Mouse (Mus musculus): ENCODE results near the gene Cyb561d1.

Cyb561d1 gene

DNA sequence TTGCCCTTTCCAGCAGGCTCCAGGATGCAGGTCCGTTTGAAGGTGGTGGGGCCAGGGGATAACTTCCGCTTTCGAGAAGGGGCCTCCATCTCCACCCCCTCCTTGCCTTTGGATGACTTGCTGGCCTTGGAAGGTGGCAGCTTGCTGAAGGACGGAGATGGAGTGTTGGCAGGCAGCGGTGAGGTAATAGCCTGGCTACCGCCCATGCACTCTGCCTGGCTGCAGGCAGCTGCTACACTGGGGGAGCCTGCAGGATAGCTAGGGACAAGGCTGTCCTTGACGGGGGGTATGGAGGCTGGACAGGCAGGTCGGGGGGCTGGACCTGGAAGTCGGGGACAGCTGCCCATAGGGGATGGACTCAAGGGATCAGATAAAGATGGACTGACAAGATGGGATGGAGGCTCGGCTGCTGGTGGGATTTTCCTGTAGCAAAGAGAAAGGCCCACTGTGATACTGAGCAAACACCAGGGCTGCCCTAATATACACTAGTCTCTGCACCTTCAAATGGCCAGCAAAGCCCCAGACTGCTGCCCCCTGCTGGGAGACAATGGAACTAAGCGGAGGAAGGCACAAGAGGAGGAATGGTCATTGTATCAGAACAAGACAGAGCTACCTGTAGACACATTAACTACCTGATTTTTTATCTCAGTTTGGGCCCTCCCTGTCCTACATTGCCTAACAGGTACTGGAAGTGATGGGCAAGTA, 2.8 kb upstream of the Cyb561d1 start:
- peak; percentile 38 to 68 for DNase-seq (ENCODE audit: low read depth in 1 of 2, low spot score in 2 of 2)

DNA sequence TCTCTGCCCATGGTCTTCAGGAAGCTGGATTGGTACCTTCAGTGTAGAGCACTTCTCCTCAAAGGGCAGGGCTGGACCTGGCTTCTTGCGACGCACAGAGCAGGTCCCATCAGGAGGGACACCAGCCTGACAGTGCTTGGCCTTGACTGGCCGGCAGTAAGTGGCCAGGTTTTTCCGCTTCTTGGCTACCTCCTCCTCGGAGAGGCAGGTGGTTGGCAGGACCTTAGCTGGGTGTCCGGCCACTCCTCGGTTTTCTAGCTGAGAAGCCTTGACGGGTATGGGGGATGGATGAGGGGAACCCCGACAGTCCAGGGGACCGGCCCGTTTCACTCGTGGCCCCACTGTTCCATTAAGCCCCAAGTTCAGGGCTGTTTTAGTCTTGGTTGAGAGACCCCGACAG, 2.2 kb upstream of the Cyb561d1 start:
- DNase-seq (ENCODE audit: low read depth in 1 of 2, low spot score in 2 of 2): no peak

DNA sequence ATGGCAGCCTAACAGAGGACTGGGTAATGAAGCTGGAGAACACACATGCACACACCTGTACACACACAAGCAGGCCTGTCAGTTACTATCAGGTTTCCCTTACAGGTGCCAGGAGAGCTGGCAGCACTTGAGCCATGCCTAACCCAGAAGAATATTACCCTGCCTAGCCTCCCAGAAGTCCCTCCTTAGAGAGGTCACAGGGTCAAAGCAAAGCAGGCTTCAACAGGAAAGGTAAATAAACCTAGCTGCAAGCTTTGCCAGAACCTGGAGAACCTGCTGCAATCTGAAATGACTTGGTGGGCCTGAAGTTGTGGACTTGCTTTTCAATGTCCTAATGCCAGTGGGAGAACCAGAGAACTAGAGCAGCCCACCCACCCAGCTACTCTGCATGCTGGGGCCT, 1.5 kb upstream of the Cyb561d1 start:
- DNase-seq (ENCODE audit: low read depth in 1 of 2, low spot score in 2 of 2): no peak

DNA sequence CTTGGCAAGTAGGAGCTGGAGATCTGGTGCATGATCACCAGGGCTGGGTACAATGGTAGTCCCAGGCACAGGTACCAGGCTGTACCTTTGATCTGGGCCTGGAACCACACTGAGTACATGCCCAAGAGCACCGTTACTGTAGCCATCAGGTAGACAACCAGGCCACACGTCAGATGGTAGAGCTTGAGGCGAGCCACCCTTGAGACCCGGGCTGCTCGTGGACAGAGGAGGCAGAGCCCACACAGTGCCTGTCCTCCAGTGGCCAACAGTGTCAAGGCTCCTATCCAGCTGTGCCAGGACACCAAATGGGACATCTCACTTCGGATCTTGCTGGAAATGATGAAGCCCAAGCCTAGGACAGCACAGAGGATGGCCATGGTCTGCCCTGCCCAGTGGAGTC, 1.8 kb downstream of the Cyb561d1 start:
- DNase-seq (ENCODE audit: low read depth in 1 of 2, low spot score in 2 of 2): no peak

DNA sequence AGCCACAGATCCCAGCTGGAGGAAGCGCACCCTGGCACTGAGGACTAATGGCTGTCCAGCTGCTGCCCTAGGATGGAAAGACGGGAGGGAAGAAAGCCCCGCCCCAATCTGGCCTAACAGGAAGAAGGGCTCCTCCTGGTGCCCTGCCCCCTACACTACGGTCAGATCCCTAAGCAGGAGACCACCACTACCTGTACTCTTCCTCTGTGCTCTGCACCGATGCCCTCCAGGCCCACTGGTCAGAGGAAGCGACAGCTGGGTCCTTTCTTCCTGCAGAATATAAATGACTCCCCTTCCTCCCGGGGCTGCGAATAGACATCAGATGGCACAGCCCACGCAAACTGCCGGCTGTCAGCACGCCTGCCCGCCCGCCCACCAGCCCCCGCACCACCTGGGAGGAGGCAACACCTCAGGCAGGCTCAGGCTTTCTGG, 3.9 kb downstream of the Cyb561d1 start:
- DNase-seq (ENCODE audit: low read depth in 1 of 2, low spot score in 2 of 2): no peak

DNA sequence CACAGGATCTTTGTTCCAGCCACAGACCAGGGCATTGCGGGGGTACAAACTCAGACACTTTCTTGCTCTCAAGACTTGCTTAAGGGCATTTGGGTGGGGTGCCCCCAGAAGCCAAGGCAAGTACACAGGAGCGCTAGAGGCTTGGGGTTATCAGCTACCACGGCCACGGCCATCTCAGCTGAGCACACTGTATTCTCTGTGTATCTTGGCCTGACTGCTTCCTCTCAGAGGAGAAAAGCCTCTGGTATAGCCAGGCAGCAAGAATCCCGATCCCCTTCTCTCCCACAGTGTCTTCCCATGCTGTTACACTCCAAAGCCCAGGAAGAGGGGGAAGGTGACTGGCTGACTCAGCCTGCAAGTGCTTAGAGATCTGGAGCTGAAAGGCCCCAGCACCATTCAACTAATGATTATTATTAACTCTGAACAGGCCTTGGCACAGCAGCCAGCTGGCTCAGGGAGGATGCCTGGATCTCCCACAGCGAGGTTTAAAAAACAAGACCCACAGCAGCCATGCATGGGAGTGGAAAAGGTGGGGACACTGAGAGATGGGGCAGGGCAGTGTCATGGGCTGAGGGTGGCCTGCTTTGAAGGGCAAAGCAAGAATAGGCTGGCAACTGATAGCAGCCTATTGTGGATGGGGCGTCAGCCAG, 4.9 kb downstream of the Cyb561d1 start:
- no peak for DNase-seq (ENCODE audit: low read depth in 1 of 2, low spot score in 2 of 2)

DNA sequence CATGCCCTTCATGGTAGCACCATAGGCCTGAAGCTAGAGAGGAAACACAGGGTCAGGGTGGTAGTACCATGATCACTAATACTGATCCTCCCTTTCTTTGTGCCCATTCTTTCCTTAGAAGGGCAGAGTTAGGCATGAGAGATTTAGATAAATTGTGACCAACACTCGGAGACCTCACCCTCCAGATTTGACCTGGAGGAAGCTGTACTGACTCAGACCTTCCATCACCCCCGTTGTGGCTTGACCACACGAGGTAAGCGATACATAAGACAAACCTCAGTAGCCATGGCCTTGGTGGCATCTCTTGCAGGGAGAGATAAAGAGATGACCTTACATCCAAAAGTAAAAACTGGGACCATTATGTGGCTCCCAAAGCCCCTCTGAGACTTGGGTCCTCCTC, 5.7 kb downstream of the Cyb561d1 start:
- DNase-seq (ENCODE audit: low read depth in 1 of 2, low spot score in 2 of 2): no peak

DNA sequence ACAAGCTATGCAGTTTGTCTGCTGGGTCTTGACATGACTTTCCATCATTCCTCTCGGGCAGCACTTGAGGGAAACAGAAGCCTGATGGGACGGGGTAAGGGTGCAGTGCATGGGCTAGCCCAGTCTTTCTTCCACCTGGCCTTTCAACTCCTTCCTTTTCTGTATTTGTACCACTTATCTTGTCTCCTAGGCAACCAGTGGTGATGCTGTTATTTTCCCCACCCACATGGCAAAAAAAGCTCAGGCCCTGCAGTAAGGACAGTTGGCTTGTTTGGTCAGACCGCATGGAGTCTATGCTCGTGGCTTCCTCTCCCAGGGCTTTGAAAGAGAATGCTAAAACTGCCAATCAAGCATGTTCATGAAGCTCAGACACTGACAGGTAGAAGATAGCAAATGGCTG, 7.3 kb downstream of the Cyb561d1 start:
- no peak for DNase-seq (ENCODE audit: low read depth in 1 of 2, low spot score in 2 of 2)

DNA sequence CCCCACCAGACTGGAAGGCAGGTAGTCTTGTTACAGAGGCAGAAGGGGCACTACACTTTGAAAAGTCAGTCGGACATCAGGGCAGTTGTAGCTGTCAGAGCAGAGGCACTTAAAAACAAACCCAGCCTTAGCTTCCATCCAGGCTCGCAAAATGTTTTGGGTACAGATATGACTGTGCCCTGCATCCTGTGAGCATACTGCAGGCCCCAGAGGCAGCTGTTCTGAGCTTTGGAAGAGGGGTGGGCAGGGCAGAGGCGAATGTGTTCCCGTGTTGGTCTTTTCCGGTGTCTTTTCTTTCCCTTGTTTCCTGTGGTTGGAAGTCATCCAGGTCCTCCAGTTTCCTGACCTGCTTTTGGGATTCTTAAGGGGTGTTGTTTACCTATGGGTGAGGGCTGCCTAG, 11.1 kb downstream of the Cyb561d1 start:
- no peak for DNase-seq (ENCODE audit: low read depth in 1 of 2, low spot score in 2 of 2)

DNA sequence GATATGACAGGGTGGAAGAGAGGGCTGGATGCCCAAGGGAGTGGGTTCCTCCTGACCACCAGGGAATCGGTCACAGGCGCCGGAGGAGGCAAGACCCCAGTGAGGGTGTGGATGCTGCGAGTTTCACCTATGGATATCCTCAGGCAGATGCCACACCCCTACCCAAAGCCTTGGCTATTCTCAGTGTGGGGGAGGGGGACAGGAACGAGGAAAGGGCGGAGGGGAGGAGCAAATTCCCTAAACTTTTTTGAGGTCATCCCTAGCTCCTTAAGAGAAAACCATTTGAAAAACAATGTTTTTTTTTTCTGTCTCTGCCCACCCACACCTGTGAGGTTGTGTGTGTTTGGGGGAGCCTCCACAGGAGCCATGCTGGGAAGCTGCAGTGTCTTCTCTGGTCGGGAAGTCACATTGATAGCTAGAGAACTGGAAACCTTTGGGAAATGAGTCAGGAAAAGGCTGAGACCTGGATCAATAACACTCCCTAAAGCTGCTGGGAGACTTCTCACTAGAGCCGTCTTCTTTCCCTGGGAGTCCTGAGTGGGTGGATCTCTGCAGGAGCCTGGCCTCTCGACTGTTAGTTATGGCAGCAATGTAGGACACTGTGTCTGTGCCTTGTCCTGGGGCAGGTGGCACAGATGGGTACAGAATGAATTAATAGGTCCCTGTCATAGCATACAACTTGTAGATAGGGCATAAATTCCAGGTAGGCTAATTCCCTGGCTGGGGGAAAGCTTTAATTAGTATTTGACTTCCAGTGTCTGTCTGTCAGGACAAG, 12.1 kb downstream of the Cyb561d1 start:
- DNase-seq (ENCODE audit: low read depth in 1 of 2, low spot score in 2 of 2): no peak

DNA sequence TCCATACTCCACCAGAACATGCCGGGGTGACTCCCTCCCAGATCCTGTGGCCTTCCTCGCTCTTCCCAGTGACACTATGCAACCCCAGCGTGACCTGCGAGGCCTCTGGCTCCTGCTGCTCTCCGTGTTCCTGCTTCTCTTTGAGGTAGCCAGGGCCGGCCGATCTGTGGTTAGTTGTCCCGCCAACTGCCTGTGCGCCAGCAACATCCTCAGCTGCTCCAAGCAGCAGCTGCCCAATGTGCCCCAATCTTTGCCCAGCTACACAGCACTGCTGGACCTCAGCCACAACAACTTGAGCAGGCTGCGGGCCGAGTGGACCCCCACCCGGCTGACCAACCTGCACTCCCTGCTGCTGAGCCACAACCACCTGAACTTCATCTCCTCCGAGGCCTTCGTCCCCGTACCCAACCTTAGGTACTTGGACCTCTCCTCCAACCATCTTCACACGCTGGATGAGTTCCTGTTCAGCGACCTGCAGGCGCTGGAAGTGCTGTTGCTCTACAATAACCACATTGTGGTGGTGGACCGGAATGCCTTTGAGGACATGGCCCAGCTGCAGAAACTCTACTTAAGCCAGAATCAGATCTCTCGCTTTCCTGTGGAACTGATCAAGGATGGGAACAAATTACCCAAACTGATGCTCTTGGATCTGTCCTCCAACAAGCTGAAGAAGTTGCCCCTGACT, 13.8 kb downstream of the Cyb561d1 start:
- no peak for DNase-seq (ENCODE audit: low read depth in 1 of 2, low spot score in 2 of 2)

DNA sequence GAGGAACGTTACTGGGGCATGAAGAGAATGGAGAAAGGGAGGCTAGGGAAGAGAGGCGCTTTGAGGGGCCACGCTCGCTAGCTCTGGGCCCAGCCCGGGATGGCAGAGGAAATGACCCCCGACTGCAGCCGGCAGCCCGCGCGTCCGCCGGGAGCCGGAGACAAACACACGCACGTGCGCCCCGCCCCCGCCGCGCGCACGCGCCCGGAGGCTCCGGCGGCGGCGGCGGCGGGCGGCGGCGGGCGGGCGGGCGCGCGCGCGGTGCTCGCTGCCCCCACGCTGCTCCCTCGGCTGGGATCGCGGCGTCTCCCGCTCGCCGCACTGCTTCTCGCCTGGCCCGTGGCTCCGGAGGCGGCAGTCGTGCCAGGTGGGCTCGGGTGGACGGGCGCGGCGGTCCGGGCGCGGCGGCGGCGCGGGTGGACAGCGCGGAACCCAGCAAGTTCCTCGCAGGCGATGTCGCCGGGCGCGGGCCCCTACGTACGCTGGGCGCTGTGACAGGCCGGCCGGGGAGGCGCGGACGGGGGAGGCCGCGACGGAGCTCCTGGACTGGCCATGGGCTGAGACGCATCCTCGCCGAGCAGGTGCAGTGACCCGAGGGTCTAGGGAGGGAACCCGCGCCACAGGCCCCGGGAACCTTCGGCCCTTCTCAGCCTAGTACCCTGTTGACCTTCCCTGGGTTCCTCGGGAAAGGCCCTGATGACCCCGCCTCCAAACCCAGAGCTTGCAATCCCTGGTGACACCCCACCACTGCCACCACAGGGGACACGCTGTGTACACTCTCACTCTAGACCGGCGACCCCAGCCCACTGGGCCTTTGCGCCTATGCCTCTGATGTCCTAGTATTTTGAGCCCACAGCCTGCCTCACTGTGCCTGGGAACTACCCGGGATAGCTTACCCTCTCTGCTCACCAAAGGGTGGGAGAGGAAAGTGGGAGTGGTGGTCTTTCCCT, 14.6 kb downstream of the Cyb561d1 start, which contains the start of gene Amigo1:
TSS of gene Amigo1 (plus strand) at position 238 of the 950 bp plus-strand sequence.
- DNase-seq (ENCODE audit: low read depth in 1 of 2, low spot score in 2 of 2): no peak

DNA sequence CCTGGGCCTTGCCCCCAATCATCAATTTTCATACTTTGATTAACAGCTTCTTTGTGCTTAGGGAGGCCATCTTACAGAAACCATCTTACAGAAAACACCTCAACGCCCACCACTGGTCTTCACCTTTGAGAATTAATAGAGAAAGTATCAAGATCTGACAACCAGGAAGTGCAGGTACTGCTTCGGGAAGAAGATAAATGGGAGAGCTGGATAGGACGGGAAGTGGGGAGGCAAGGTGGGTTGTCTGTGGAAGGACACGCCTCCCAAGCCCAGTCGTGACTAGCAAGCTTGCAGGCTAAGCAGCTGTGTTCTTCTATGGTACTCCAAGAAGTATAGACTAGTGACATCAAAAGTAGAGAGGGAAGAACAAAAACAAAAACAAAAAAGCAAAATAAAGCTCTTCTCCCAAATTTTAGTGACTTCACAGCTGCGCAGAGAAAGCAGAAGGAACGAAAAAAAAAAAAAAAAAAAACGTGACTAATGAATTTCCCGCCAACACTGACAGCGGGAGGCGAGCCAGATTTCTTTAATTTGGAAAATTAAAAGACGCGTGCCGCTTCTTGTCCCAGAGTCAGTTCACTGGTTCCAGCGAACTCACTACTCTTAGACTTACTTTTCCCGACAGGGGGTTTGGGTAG, 15.4 kb downstream of the Cyb561d1 start:
- DNase-seq (ENCODE audit: low read depth in 1 of 2, low spot score in 2 of 2): no peak

DNA sequence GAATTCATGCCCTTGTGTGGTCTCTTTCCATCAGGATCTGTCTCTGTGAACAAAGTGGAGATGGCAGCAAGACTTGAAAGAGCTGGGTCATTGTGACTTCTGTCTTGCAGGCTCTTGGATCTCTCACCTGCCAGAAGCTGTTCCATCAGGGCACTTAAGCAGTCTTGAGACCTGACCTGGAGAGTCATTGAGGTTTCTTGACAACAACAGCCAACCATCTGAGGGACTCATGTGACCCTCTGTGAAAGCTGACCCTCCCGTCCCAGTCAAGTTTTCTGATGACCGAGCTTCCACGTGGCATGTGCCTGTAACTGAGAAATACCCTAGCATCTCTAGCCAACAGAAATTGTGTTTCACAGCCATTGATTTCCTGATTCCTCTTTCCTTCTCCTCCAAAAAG, 16.3 kb downstream of the Cyb561d1 start:
- no peak for DNase-seq (ENCODE audit: low read depth in 1 of 2, low spot score in 2 of 2)

DNA sequence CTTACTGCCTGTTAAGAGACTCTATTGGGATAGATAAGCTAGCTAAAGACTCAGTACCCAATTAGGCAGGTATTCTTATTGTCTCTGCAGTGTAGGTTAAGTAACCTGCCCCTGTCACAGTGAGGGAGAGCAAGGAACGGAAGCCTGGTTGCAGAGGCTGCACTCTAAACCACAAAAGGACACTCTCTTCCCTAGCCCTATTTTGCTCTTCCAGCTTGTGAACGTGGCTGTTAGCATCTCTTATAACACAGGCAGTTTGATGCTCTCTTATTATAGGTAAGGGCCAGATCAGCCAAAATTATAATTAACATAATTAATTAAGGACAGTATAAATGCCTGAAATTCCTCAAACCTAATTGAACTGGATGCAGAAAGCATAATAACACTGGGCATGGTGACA, 20.5 kb downstream of the Cyb561d1 start:
- no peak for DNase-seq (ENCODE audit: low read depth in 1 of 2, low spot score in 2 of 2)

DNA sequence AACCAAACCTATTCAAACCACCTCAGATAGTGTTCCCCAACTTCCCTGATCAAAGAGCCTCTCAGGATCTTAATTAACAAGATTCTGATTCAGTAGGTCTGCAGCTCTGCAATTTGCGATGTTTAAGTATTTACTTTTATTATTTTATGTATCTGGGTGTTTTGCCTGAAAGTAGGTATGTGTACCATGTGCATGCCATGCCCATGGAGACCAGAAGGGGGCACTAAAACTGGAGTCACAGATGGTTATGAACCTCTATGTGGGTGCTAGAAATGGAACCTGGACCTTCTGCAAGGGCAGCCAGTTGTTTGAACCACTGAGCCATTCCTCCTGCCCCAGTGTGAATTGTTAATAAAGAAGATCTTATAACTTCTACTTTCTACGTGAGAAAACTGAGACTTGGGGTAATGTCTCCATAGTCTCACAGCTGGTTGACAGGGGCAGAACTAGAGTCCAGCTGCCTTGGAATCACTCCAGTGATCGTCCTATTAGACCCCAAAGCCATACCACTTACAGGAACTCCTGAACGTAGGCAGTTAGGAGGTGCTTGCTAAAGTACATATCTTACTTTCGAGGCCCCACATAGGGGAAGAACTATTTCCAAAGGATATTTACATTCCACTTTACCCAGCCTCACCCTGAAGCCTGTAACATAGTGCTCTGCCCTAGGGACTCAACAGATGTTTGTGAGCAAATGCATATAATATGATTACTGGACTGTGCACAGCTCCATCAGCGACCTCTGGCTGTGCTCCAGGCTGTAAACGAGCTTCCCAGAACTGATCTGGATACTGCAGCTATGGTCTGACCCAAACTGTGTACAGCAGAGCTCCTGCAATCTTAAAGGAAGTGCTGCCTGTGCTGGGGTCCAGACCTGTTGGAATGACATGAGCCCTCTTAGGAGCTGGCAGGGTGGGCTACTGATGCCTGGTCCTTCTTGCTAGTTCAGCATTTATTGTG, 22.0 kb downstream of the Cyb561d1 start:
- no peak for DNase-seq (ENCODE audit: low read depth in 1 of 2, low spot score in 2 of 2)

DNA sequence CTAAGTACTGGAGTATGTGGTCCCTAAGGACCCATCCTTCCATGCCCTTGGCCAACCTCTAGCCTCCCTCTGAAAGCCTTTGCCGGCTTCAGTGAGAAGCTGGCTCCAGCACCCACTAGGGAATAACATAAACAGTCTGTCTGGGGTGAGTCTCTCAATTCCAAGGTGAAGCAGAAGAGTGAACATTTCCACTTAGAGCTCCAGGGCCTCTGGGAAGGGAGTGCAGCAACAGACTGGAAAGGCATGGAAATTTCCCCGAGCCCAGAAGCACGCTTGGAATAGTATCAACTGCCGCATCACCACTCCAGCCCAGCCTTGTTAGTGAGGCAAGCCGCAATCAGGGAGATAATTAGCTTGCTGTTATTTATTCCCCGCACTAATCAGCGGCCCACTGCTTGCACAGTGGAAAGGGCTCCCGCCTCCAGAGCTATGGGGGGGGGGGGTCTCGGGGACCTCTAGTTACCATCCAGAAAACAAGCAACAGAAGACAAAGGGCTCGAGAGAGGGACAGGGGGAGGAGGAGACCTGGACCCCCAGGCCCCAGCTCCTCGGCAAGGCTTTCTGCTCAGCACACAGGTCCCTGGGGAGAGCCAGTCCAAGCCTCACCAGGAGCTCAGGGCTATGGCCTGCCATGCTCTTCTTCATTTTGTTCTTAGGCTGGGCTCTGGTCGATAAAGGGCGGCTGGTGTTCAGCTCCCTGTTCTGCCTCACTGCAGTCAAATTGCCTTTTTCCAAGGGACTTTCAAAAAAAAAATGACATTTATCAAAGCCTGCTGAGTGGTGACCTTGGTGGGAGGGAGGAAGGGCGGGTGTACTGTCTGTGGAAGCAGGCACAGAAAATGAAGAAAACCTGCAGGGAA, 26.1 kb downstream of the Cyb561d1 start:
- DNase-seq (ENCODE audit: low read depth in 1 of 2, low spot score in 2 of 2): no peak

DNA sequence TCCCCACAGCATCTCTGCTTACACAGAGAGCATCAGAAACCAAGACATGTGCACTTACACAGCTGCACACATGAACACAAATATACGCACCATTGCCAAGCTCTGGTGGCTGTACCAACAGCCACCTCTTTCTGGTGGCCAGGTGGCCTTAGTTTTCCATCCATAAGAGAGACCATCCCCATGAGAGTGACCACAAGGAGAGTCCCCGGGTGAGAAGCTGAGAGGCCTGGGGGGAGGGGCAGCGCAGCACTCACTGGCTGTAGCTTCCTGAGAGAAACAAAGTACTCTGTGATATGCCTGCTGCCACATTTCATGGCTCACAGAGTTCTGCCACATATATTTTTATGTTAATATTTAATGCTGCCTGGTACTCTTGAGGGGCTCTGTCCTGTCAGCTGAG, 31.8 kb downstream of the Cyb561d1 start:
- no peak for DNase-seq (ENCODE audit: low read depth in 1 of 2, low spot score in 2 of 2)

All from monocyte, adult 2 months (primary cell).